Mouse (Mus musculus) erythroblast, embryonic 14.5 days (primary cell): ENCODE results near the gene Thap12.

Experiments
- GATA1 ChIP-seq: IDR thresholded peaks from 2 replicates; pipeline ENCODE4 v1.6.1; 2012; ENCODE audit warnings: low read length, inconsistent platforms, mixed read lengths
- TAL1 ChIP-seq: IDR thresholded peaks from 3 replicates; pipeline ENCODE4 v1.6.1; 2012; ENCODE audit warnings: low read length, inconsistent platforms, mixed read lengths

DNA sequence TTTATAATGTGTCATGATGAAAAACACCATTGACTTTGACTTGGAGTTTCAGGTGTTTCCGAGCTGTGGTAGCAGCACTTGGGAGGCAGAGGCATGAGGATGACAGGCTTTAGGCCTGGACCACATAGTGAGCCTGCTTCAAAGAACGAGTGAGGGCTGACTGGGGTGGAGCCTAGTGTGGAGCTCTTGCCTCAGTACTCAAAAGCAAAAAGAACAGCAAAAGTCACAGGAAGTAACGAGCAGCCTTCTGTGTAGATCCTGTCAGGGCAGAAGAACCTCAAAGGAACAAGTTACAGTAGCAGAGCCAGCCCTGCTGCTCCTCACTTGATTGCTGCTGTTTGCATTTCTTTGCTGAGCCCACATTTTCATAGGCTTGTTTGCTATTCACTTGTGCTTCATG is 14.5 kb downstream of the Thap12 start:
- TF ChIP-seq GATA1 = no peak
- no peak for TF ChIP-seq TAL1
